Mouse (Mus musculus) kidney, adult 2 months (tissue): Measurements from ENCODE around the gene 4931422A03Rik.

Experiments
- CTCF ChIP-seq: fragments of 200-500 bp; conservative IDR thresholded peaks from 2 replicates; pipeline ENCODE4 v1.5.1; 2011; ENCODE audit warnings: low read depth, mild to moderate bottlenecking, control low read depth, low read length, moderate library complexity, mixed read lengths; ENCODE audit not compliant: insufficient read depth, insufficient read length
- POLR2A ChIP-seq: fragments of 200-500 bp; IDR thresholded peaks from one replicate; pipeline ENCODE4 v1.6.1; 2011; ENCODE audit warnings: low read depth, low read length, control low read depth

- TF ChIP-seq CTCF (peak; percentile 75), POLR2A (no peak)
Measured at GRCm38 (mm10) chr2:104002711-104003413, 25.3 kb downstream of the 4931422A03Rik start.
